Mouse (Mus musculus): ENCODE results near the gene Mrpl30.

Gene Mrpl30

DNA sequence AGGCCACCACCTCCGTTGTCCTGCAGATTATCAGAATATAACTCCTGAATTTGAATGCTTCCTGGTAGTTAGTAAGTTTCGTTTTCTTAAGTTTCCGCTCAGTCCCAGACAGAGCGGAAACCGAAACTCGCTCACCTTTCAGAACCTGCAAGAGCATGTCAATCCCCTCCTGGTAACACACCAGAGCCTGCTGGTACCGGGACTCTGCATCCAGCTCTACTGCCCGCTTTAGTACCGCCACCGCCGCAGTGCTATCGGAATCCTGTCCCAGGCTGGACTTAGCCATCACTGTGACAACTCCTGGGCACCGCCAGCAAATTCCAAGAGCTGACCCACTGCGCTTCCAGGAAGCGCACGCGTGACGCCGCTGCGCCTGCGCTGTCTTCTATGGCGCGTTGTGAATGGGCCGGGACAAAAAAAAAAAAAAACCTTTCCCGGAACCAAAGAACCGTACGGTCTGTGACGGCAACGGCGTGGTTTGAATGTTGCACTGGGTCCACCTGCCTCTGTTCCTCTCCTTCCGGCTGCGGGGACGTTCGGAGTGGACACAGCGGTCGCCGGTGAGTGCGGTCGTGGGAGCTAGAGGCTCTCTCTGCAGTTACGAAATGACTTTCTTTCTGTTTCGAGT is at the start of gene Mrpl30, which contains the start of gene Mitd1:
Gene Mrpl30 (plus strand): TSS at position 453 of the 628 bp plus-strand sequence.
Gene Mitd1 (minus strand): TSS at position 387 of the 628 bp plus-strand sequence.
- DNase-seq (ENCODE audit: low read depth, low spot score), result peak; percentile 92

DNA sequence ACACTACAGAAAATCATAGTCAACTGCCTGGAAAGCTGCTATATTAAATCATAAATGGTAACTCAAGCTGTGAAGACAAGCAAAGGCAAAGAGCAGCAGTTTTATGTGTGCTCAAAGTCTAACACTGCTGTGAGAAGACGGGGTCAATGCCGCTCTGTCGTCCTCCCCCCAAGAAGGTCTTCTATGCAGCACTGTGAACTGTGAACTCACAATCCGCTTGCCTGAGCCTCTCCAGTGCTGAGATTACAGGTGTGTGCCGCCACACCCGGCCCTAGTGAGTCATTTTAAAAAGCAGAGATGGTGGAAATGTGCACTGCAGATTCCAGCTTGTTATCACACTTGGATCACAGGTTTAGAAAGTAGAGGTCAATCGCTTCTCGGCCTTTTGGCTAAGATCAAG is 43.4 kb upstream of the Mrpl30 start:
- no peak for DNase-seq (ENCODE audit: low read depth, low spot score)

- DNase-seq (ENCODE audit: low read depth, low spot score), result no peak
Measured at GRCm38 (mm10) chr1:37850696-37851095, 39.6 kb upstream of the Mrpl30 start.

GRCm38 (mm10) chr1:37864511-37865400 is 25.5 kb upstream of the Mrpl30 start:
- peak; percentile 100 for DNase-seq (ENCODE audit: low read depth, low spot score)

DNA sequence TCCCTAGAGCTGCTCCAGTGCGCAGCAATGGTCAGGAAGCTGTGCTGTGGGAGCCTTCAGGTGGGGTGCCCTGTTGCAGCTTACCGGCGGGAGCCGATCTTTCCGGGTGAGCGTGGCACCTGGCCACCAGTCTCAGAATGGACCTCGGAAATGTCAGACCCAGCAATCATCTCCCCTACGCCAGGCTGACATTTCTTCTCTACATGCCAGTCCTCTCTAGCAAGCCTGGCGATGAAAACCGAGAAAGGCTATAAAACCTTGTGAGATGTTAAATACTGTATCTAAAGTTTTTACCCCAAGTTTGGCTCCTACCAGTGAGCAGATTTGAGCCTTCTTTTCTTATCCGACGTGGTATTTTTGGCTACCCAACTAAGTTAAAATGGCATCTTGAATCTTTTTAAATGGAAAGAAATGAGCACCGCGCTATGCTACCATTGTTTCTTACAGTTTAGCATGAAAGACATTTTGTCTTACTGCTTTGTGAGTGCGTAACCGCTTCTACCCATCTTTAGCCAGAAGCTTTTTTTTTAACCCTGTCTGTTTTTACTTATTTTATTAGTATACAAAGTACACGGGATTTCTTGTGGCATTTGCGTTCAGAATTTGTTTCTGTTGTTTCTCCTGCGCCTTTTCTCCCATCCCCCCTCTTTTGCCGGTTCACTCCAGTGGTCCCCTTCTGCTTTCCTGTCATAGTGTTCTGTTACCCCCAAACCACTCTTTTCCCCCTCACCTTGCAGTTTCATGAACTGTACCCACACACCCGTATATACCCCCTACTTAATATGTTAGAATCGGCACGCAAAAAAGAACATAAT is 24.7 kb upstream of the Mrpl30 start:
- DNase-seq (ENCODE audit: low read depth, low spot score), result no peak

DNA sequence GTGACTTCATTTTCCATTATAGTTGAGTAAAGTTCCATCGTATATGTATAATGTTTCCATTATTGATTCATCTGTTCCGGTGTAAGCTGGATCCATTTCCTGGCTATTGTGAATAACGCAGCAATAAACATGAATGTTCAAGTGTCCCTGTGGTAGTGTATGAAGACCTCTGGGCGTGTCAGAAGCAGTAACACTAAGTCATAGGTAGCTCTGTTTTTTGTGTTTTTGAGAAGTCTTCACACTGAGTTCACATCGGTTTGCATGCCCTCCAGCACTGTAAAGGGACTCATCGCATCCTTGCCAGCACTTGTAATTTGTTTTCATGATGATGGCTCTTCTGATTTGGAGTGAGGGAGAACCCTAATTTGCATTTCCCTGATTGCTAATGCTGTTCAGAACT is 24.0 kb upstream of the Mrpl30 start, which contains the start of gene Tsga10:
Gene Tsga10 (minus strand): TSS at position 144 of the 400 bp plus-strand sequence.
- DNase-seq (ENCODE audit: low read depth, low spot score), result no peak

GRCm38 (mm10) chr1:37867056-37867455 is 23.2 kb upstream of the Mrpl30 start:
- DNase-seq (ENCODE audit: low read depth, low spot score), result no peak

DNA sequence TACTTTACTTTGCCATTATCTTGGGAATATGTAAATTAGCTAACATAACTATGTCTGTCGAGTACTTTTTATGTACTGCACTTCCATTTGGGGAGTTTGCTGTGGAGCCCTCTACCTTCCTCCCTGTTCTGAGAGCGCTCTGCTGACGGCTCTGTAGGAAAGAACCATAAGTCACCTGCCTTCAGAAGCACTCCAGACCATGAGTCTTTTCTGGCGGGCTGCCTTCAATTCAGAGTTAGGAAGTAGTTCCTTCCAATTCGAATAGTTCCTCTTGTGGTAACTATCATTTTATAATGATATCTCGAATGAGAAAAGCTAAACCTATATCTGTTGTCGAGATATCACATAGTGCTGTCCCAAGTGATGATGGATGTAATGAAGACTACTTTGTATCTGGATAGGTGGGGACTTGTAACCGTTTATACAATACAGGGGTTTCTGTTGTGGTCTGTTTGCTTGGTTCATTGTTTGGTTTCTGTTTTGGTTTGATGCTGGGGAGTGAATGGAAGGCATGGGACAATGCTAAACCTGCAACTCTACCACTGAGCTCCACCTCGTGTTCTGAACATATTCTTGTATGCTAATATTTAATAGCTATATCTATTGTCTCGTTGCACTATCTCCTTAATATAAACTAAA is 22.5 kb upstream of the Mrpl30 start:
- no peak for DNase-seq (ENCODE audit: low read depth, low spot score)

GRCm38 (mm10) chr1:37868640-37869039 is 21.6 kb upstream of the Mrpl30 start:
- no peak for DNase-seq (ENCODE audit: low read depth, low spot score)

- DNase-seq (ENCODE audit: low read depth, low spot score), result no peak
Measured at GRCm38 (mm10) chr1:37869362-37869761, 20.9 kb upstream of the Mrpl30 start.

DNA sequence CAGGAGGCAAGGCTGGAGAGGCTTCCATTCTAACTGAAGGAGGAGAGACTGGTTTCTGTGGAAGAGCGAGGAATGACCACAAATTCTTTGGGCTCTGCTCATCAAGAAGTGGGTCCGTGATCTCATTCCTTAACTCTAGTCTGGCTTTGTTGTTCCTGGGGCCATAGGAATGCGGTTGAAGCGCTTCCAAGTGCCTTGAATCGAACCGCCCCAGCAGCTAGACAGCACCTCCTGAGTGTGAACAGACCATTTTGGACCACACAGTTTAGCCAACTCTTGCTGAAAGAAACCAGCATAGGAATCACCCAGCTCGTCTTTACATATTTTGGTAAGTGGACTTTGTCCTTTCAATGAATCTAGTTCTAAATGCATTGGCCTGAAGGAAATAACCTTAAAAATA is 18.6 kb upstream of the Mrpl30 start, which contains the start of gene Lipt1:
Gene Lipt1 (plus strand): TSS at position 35 of the 400 bp plus-strand sequence.
- no peak for DNase-seq (ENCODE audit: low read depth, low spot score)

- DNase-seq (ENCODE audit: low read depth, low spot score), result peak; percentile 41
Measured at GRCm38 (mm10) chr1:37872131-37873067, 17.9 kb upstream of the Mrpl30 start.

GRCm38 (mm10) chr1:37873157-37873556 is 17.1 kb upstream of the Mrpl30 start:
- DNase-seq (ENCODE audit: low read depth, low spot score), result no peak

DNA sequence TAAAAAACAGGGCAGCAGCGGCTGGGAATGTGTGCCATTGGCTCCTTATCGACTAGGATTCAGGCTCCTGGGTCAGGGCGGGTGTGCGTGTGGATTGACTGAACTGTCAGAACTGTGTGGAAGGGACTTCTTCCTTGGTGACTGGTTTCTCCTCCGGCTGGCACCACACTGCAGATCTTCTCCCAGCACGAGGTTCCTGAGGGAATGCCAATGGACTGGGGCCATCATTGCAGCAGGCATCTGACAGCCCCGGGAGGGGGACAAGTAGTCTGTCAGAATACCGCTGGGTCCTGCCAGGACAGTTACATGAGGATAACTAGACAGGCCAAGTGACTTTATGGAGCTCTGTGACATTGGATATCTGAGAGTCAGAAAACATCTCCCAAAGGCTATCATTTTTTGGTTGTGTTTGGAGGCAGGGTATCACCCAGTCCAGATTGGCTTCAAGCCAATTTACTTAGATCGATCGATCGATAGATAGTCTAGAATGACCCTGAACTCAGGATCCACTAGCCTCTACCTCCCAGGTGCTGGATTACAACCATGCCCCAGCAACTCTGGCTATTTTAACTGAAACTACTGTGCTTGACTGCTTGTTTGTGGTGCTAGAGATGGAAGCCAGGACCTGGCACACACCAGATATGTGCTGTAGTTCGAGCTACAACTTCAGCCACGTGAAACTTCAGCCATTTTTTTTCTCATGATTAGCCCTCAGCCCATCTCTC is 12.4 kb upstream of the Mrpl30 start:
- DNase-seq (ENCODE audit: low read depth, low spot score), result no peak

- DNase-seq (ENCODE audit: low read depth, low spot score), result no peak
Measured at GRCm38 (mm10) chr1:37883411-37883810, 6.9 kb upstream of the Mrpl30 start.

GRCm38 (mm10) chr1:37884451-37884850 is 5.8 kb upstream of the Mrpl30 start:
- no peak for DNase-seq (ENCODE audit: low read depth, low spot score)

GRCm38 (mm10) chr1:37889206-37889605 is 1.1 kb upstream of the Mrpl30 start:
- no peak for DNase-seq (ENCODE audit: low read depth, low spot score)

- no peak for DNase-seq (ENCODE audit: low read depth, low spot score)
Measured at GRCm38 (mm10) chr1:37891400-37891799, 1.1 kb downstream of the Mrpl30 start.

DNA sequence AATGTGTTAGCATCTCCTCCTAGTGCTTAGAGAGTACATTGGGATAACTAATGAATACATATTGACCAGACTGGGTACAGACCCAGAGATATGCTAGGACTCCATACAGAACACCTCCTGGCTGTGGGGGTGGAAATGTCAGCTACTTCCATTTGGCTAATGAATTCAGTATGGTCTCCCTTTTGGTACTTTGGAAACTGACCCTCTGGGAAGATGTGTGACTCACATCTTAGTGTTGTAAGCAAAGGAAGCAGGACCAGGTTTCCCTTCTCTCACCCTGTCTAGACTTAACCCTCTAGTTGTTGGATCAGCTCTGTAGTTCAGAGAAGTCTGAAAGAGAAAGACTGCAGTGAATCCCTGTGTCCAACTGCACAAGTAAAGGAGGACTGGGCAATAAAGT is 4.3 kb downstream of the Mrpl30 start:
- no peak for DNase-seq (ENCODE audit: low read depth, low spot score)

DNA sequence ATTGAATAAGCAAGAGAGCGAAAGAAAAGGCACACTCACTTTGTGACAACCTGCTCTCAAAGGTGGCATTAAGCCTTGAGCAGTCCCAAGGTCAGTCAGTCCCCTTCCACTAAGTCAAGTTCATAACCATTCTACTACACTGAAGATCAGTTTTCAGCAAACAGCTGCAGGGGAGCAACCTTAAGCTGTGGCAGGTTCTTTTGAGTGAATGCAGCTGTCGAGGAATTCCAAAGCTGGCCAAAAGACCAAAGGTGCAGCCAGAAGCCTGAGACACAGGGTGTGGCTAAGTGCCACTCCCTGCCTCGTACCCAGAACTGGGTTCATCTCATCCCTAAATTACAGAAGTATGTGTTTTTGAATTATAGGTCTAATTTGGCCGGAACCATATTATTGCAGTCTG is 9.5 kb downstream of the Mrpl30 start:
- no peak for DNase-seq (ENCODE audit: low read depth, low spot score)
